Mouse (Mus musculus): ENCODE data around the gene Lcp2. TPM values are rescaled to one million over a fixed set of nuclear protein-coding genes. Genes with fewer than 3 reads are reported as not detected.

The Lcp2 gene
- total and polyA plus RNA-seq, 3 experiments: 55.7 to 70.0 (median 66.4) TPM

Other genes with a start within 250 kb of the Lcp2 start
- gene Kcnmb1, start 83.9 kb upstream of the Lcp2 start, total RNA-seq (2012; rRNA removed): 0.42 and 0.85 TPM in 2 replicates
- under 1 TPM in 1 of 2 experiments, not detected in 1; 0.15 TPM for gene Kcnmb1, start 83.9 kb upstream of the Lcp2 start, polyA plus RNA-seq (2012; ENCODE audit: insufficient read depth in 1 of 2, insufficient read length in 2 of 2, low read depth in 1 of 2, low replicate concordance in 2 of 2, missing spikeins in 1 of 2)
- gene Kcnip1, start 53.8 kb upstream of the Lcp2 start, total RNA-seq (2012; rRNA removed): 0.04 TPM in 1 of 2 replicates, not detected in the other
- under 1 TPM in 1 of 2 experiments, not detected in 1; 0.06 TPM for gene Kcnip1, start 53.8 kb upstream of the Lcp2 start, polyA plus RNA-seq (2012; ENCODE audit: insufficient read depth in 1 of 2, insufficient read length in 2 of 2, low read depth in 1 of 2, low replicate concordance in 2 of 2, missing spikeins in 1 of 2)
- 0.23 TPM in 1 of 2 replicates, not detected in the other for gene 4930469K13Rik, start 51.6 kb downstream of the Lcp2 start, total RNA-seq (2012; rRNA removed)
- under 1 TPM in 1 of 2 experiments, not detected in 1; 0.29 TPM for gene 4930469K13Rik, start 51.6 kb downstream of the Lcp2 start, polyA plus RNA-seq (2012; ENCODE audit: insufficient read depth in 1 of 2, insufficient read length in 2 of 2, low read depth in 1 of 2, low replicate concordance in 2 of 2, missing spikeins in 1 of 2)
- not detected in 2 replicates for gene Foxi1, start 161.2 kb downstream of the Lcp2 start, total RNA-seq (2012; rRNA removed)
- not detected for gene Foxi1, start 161.2 kb downstream of the Lcp2 start, polyA plus RNA-seq (2012; ENCODE audit: insufficient read depth in 1 of 2, insufficient read length in 2 of 2, low read depth in 1 of 2, low replicate concordance in 2 of 2, missing spikeins in 1 of 2)